Mouse (Mus musculus) embryonic facial prominence, embryonic 15.5 days (tissue): ENCODE results near the gene Fbxo22. TPM values are rescaled to one million over a fixed set of nuclear protein-coding genes. Genes with fewer than 3 reads are reported as not detected.

Experiments used
- ATAC-seq: fragments of 200-750 bp; cut with Nextera tagmentation; 2 replicates; pipeline ENCODE4 v1.8.0; 2017; ENCODE audit warnings: low read depth, moderate TSS enrichment; ENCODE audit not compliant: insufficient number of reproducible peaks, low FRiP score, low TSS enrichment
- H3K27ac ChIP-seq: fragments of 300-500 bp; sonication (generic); replicated peaks from 2 replicates; pipeline ENCODE4 v1.5.1; 2015; ENCODE audit warnings: mild to moderate bottlenecking, inconsistent platforms
- H3K27me3 ChIP-seq: fragments of 300-500 bp; sonication (generic); 2 replicates; pipeline ENCODE4 v1.6.1; 2015; ENCODE audit warnings: inconsistent platforms
- H3K36me3 ChIP-seq: fragments of 300-500 bp; sonication (generic); 2 replicates; pipeline ENCODE4 v1.6.1; 2015; ENCODE audit warnings: mild to moderate bottlenecking, inconsistent platforms
- H3K4me1 ChIP-seq: fragments of 300-500 bp; sonication (generic); 2 replicates; pipeline ENCODE4 v1.6.1; 2015; ENCODE audit warnings: inconsistent platforms
- H3K4me2 ChIP-seq: fragments of 300-500 bp; sonication (generic); replicated peaks from 2 replicates; pipeline ENCODE4 v1.6.1; 2015; ENCODE audit warnings: mild to moderate bottlenecking, inconsistent platforms
- H3K4me3 ChIP-seq: fragments of 300-500 bp; sonication (generic); replicated peaks from 2 replicates; pipeline ENCODE4 v1.5.1; 2015; ENCODE audit warnings: mild to moderate bottlenecking, inconsistent platforms
- H3K9ac ChIP-seq: fragments of 300-500 bp; sonication (generic); 2 replicates; pipeline ENCODE4 v1.6.1; 2015; ENCODE audit warnings: inconsistent platforms
- H3K9me3 ChIP-seq: fragments of 300-500 bp; sonication (generic); replicated peaks from 2 replicates; pipeline ENCODE4 v1.6.1; 2016; ENCODE audit warnings: inconsistent platforms
- WGBS: fragments of 180-500 bp; shearing (Covaris S2); methylation state at CpG from one replicate; pipeline ENCODE4 v1.1.7; 2015; 5-methylcytosine and 5-hydroxymethylcytosine counted together
- polyA plus RNA-seq: library from polyadenylated mRNA; unstranded; fragments of >200 nt; fragmentation: Nextera tagmentation; extraction: Ambion mirVana; gene quantifications from 2 replicates; pipeline ENCODE4 v1.2.1, GENCODE M21; 2015

Gene Fbxo22
- polyA plus RNA-seq, 1 experiment from 2014 or later: 52.9 TPM

DNA sequence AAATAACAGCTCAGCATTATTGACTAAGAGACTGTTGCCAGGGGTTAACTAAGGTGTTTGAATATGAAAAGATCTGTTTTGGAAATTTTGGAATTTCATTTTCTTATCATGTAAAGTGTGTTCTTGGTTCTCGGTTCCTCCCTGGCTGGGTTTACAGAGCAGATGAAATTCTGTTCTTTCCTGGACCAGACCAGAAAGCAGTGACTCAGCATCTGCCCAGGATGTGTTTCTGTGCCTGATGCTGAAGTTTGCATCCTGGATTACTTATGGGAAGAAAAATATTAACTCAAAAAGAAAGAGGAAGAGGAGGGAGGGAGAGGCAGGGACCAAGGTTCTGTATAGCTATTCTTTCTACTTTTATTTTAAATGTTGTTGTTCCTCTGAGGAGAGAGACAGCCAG lies 45.1 kb downstream of the Fbxo22 start:
- Histone ChIP-seq H3K27me3 (no peaks in the 10 kb centered on the region), H3K36me3 (no peaks in the 10 kb centered on the region), H3K4me1 (no peaks in the 10 kb centered on the region), H3K27ac (no peak overlapping the region), H3K9ac (no peak overlapping the region), H3K4me2 (no peak overlapping the region), H3K9me3 (no peaks in the 10 kb centered on the region), H3K4me3 (no peak overlapping the region)
- WGBS: 80% methylated on average over 1 of the region's 1 CpGs
- ATAC-seq: no peak

DNA sequence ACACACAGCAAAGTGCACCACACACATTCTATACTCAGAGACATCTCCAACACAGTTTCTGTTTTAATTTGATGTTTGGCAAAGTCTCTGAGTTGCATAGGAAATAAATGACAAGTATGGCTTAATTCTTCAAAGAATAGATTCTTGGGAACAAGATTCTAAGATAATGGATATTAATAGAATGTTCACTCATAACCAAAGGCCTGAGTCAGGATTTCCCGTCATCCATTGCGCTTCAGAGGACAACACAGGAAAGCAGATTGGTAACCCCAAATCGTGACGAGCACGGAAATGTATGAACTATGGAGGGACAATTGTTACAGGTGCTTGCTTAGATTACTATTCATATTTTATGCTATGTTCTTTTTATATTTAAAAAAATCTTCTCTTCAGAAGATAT lies 46.3 kb downstream of the Fbxo22 start:
- Histone ChIP-seq H3K27ac (no peak overlapping the region), H3K36me3 (no peaks in the 10 kb centered on the region), H3K27me3 (no peaks in the 10 kb centered on the region), H3K4me2 (no peak overlapping the region), H3K4me3 (no peak overlapping the region), H3K9ac (no peak overlapping the region), H3K4me1 (no peaks in the 10 kb centered on the region), H3K9me3 (no peaks in the 10 kb centered on the region)
- no peak for ATAC-seq
- 91% methylated on average over 5 of the region's 5 CpGs for WGBS

DNA sequence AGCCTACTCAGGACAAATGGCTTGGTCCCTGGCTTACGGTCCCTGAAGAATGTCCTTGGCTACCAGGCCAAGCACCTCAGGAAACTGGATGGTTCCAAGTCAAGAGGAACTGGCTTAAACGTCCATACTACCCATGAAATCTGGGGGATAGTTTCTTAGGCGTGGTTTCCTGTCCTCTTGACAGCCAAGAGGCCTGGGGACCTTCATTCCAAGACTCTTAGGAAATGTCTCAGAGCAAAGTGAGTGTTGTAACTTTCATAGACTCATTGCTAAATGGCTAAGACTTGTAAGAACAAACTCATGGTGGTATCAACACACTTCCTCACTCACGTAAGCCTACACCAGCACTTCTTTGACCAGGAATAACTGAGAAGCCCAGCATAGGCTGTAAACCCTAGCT lies 46.9 kb downstream of the Fbxo22 start:
- 61% methylated on average over 4 of the region's 4 CpGs for WGBS
- H3K36me3 ChIP-seq: no peaks in the 10 kb centered on the region
- H3K4me1 ChIP-seq: no peaks in the 10 kb centered on the region
- no peak overlapping the region for H3K9ac ChIP-seq
- no peak overlapping the region for H3K27ac ChIP-seq
- no peak overlapping the region for H3K4me3 ChIP-seq
- no peaks in the 10 kb centered on the region for H3K9me3 ChIP-seq
- no peak overlapping the region for H3K4me2 ChIP-seq
- no peak for ATAC-seq
- H3K27me3 ChIP-seq: no peaks in the 10 kb centered on the region

DNA sequence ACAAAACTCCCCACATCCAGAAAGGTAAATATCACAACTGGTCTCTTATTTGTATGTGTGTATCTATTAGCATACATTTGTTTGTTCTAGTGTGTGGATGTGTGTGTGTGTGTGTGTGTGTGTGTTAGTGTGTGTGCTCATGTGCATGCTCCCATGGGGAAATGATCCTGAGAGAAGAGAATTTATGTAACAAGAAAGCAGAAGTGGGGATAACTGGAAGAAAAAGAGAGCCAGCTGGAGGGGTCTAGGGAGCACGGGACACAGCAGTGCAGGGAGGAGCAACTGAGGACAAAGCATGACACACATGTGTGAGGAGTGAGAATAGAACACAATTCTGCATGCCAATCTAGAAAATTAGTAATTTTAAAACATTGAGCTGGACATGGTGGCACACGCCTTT lies 48.4 kb downstream of the Fbxo22 start:
- Histone ChIP-seq H3K4me3 (no peak overlapping the region), H3K9me3 (no peaks in the 10 kb centered on the region), H3K27ac (no peak overlapping the region), H3K4me1 (no peaks in the 10 kb centered on the region), H3K9ac (no peak overlapping the region), H3K4me2 (no peak overlapping the region), H3K27me3 (no peaks in the 10 kb centered on the region), H3K36me3 (no peaks in the 10 kb centered on the region)
- no peak for ATAC-seq
- WGBS: 82% methylated on average over 2 of the region's 2 CpGs

DNA sequence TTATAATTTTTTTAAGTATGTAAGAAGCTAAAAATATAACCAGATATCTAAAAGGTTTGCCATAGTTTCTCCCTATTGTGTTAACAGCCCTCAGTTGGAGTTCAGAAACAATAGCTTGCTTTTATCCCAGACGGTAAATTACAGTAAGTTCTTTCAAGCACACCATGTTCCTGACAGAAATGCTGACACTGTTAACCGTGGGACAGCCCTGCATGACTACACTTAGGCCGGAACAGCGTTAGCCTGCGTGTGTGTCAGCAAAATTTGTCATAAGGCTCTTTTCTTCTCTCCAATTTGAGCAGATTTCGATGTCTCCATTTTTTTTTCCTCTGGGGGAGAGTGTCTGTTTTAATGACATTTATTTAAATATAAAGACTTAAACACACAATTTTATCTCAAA lies 51.0 kb downstream of the Fbxo22 start:
- H3K27ac ChIP-seq: no peak overlapping the region
- no peak overlapping the region for H3K4me2 ChIP-seq
- H3K9ac ChIP-seq: no peak overlapping the region
- H3K27me3 ChIP-seq: no peaks in the 10 kb centered on the region
- no peak overlapping the region for H3K4me3 ChIP-seq
- no peaks in the 10 kb centered on the region for H3K9me3 ChIP-seq
- no peak for ATAC-seq
- 70% methylated on average over 6 of the region's 6 CpGs for WGBS
- H3K36me3 ChIP-seq: no peaks in the 10 kb centered on the region
- H3K4me1 ChIP-seq: no peaks in the 10 kb centered on the region

DNA sequence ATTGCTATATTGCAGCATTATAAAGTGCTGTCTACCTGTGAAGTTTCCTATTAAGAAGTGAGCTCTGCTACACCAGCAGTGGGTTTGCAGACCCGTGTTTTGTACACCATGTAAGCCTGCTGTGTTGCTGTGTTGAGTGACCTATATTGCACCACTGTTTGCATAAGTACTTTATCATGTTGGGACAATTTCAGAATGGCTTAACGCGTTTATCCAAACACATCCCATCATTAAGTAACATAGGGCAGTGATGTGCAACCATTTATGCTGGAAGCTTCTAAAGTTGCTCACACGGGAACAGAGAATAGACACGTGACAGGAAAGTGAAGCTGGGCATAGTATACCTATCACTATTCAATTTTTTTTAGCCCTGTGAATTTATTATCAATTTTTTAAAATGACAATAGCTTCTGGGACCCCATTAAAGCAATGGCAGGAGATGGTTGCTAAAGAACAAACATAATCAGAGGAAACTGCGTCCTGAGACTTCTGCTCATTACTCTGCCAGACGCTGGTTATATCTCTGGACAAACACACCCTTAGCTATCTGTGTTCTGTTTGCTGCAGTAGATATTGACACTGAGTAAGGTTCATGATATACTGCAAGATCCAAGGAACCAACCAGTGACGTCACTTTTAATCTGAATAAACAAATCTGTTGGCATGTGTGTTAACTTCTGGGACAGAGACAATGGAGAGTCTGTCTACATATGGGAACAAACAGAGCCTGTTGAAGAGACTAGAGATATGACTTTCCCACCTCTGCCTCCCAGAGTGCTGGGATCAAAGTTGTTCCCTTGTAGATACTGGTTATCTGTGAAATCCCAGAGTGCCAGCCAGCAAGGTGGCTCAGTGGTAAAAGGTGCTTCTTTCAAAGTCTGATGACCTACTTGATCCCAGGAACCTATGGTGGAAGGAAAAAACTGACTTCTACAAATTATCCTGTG lies 55.9 kb downstream of the Fbxo22 start:
- no peak for ATAC-seq
- no peaks in the 10 kb centered on the region for H3K4me1 ChIP-seq
- no peak overlapping the region for H3K9ac ChIP-seq
- H3K4me2 ChIP-seq: no peak overlapping the region
- H3K4me3 ChIP-seq: no peak overlapping the region
- H3K27me3 ChIP-seq: no peaks in the 10 kb centered on the region
- H3K36me3 ChIP-seq: no peaks in the 10 kb centered on the region
- no peaks in the 10 kb centered on the region for H3K9me3 ChIP-seq
- WGBS: 75% methylated on average over 8 of the region's 8 CpGs
- H3K27ac ChIP-seq: no peak overlapping the region

DNA sequence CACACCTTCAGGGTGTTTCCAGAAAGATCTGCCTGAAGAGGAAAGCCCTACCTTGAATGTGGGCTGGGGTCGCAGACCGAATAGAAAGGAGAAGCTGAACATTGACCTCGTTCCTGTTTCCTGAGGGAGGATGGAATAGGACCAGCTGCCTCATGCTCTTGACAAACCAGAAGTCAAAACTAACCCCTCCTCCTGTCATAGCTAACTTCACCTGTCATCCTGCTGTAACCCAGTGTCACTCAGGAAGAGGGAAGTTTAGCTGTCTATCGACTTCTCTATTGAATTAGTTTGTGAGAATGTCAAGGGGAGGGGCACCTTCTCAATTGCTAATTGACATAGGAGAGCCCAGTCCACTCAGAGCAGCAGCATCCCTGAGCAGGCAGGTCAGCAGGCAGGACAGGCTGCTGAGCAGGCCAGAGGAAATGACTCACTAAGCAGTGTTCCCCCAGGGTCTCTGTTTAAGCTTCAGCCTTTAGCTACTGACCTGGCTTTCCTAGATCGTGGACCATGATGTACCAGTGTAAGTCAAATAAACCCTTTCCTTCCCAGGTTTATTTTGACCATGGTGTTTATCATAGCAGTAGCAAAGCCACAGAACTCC lies 63.3 kb downstream of the Fbxo22 start:
- H3K27ac ChIP-seq: no peak overlapping the region
- H3K9ac ChIP-seq: no peak overlapping the region
- H3K9me3 ChIP-seq: no peaks in the 10 kb centered on the region
- 33% methylated on average over 5 of the region's 5 CpGs for WGBS
- no peaks in the 10 kb centered on the region for H3K27me3 ChIP-seq
- ATAC-seq: no peak
- no peak overlapping the region for H3K4me2 ChIP-seq
- no peaks in the 10 kb centered on the region for H3K36me3 ChIP-seq
- H3K4me3 ChIP-seq: no peak overlapping the region
- no peaks in the 10 kb centered on the region for H3K4me1 ChIP-seq

DNA sequence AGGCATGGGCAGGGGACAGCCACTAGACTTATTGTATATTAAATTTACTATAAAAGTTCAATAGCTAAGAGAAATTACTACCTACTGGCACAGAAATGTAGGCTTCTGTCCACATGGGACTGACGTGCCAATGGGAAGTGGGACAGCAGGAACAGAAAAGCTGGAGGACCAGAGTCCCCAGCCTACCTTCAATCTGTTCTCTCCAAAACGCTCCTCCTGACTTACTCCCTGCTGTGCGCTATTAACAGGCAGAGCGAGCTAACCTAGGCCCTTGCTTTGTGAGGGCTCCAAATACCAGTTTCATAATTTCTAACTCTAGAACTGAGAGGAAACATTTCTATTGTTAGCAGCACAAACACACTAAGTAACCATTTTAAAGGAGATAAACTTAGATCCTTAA lies 65.2 kb downstream of the Fbxo22 start:
- 60% methylated on average over 4 of the region's 4 CpGs for WGBS
- no peaks in the 10 kb centered on the region for H3K36me3 ChIP-seq
- no peak overlapping the region for H3K4me3 ChIP-seq
- H3K27ac ChIP-seq: no peak overlapping the region
- no peak overlapping the region for H3K9ac ChIP-seq
- H3K27me3 ChIP-seq: no peaks in the 10 kb centered on the region
- H3K9me3 ChIP-seq: no peaks in the 10 kb centered on the region
- no peak overlapping the region for H3K4me2 ChIP-seq
- no peaks in the 10 kb centered on the region for H3K4me1 ChIP-seq
- ATAC-seq: no peak

Other genes starting within 250 kb of the Fbxo22 start
- gene Chrna5, start 228.0 kb upstream of the Fbxo22 start, polyA plus RNA-seq: 0.43 and 0.73 TPM in 2 replicates
- gene Chrna3, start 182.4 kb upstream of the Fbxo22 start, polyA plus RNA-seq: 0.49 and 0.54 TPM in 2 replicates
- gene Chrnb4, start 160.1 kb upstream of the Fbxo22 start, polyA plus RNA-seq: 0.59 and 0.65 TPM in 2 replicates
- gene Ube2q2, start 60.1 kb upstream of the Fbxo22 start, polyA plus RNA-seq: 32.2 and 34.0 TPM in 2 replicates
- gene Nrg4, start 117.9 kb downstream of the Fbxo22 start, polyA plus RNA-seq: 1.5 and 1.7 TPM in 2 replicates
- gene Tmem266, start 118.0 kb downstream of the Fbxo22 start, polyA plus RNA-seq: 0.46 and 0.57 TPM in 2 replicates